Mouse (Mus musculus): ENCODE data around the gene Pafah1b3. TPM values are rescaled to one million over a fixed set of nuclear protein-coding genes. Genes with fewer than 3 reads are reported as not detected.

Pafah1b3 gene
- polyA plus RNA-seq, 1 experiment from 2014 or later, result 173 TPM

- H3K4me1 ChIP-seq (replicated peaks), result peaks cover 41% of the 10 kb centered on the region
- H3K9ac ChIP-seq, result peak within 1 kb of the TSS; percentile 88
- ATAC-seq, result peak; percentile 85
- H3K36me3 ChIP-seq, result peaks cover 1% of the 10 kb centered on the region; the same call in 1 of the 2 replicates
- H3K4me3 ChIP-seq (replicated peaks), result peak within 1 kb of the TSS; percentile 74
- H3K27ac ChIP-seq, result peak within 1 kb of the TSS; percentile 98
- no peaks in the 10 kb centered on the region for H3K9me3 ChIP-seq
- peak within 1 kb of the TSS; percentile 90 for H3K4me2 ChIP-seq (replicated peaks)
- no peaks in the 10 kb centered on the region for H3K27me3 ChIP-seq (replicated peaks)
- under 1% methylated on average over 72 of the region's 81 CpGs for WGBS
Measured at GRCm38 (mm10) chr7:25250141-25250972, 47.4 kb downstream of the Pafah1b3 start, which contains the start of gene Erf. TSS of gene Erf (minus strand) at chr7:25250761.

GRCm38 (mm10) chr7:25249314-25250140, 48.3 kb downstream of the Pafah1b3 start:
- no peaks in the 10 kb centered on the region for H3K27me3 ChIP-seq (replicated peaks)
- H3K9me3 ChIP-seq, result no peaks in the 10 kb centered on the region
- peak overlapping the region; percentile 88 for H3K9ac ChIP-seq
- under 1% methylated on average over 38 of the region's 73 CpGs for WGBS
- H3K4me3 ChIP-seq (replicated peaks), result peak overlapping the region; percentile 74
- peak; percentile 73 for ATAC-seq
- peaks cover 45% of the 10 kb centered on the region for H3K4me1 ChIP-seq (replicated peaks)
- H3K4me2 ChIP-seq (replicated peaks), result peak overlapping the region; percentile 90
- peak overlapping the region; percentile 98 for H3K27ac ChIP-seq
- peaks cover 9% of the 10 kb centered on the region for H3K36me3 ChIP-seq

- peak; percentile 29 for ATAC-seq
- H3K9ac ChIP-seq, result peak overlapping the region; percentile 88
- peak overlapping the region; percentile 74 for H3K4me3 ChIP-seq (replicated peaks)
- peak overlapping the region; percentile 90 for H3K4me2 ChIP-seq (replicated peaks)
- no peaks in the 10 kb centered on the region for H3K9me3 ChIP-seq
- no peaks in the 10 kb centered on the region for H3K27me3 ChIP-seq (replicated peaks)
- peaks cover 45% of the 10 kb centered on the region for H3K4me1 ChIP-seq (replicated peaks)
- H3K27ac ChIP-seq, result peak overlapping the region; percentile 98
- under 1% methylated on average over 25 of the region's 25 CpGs for WGBS
- H3K36me3 ChIP-seq, result peaks cover 12% of the 10 kb centered on the region
Measured at GRCm38 (mm10) chr7:25248846-25249313, 48.9 kb downstream of the Pafah1b3 start.

- no peak for ATAC-seq
Measured at GRCm38 (mm10) chr7:25248018-25248647, 49.7 kb downstream of the Pafah1b3 start.

GRCm38 (mm10) chr7:25247498-25247897, 50.3 kb downstream of the Pafah1b3 start:
- Histone ChIP-seq H3K27me3 (replicated peaks) (no peaks in the 10 kb centered on the region), H3K9ac (peak overlapping the region; percentile 88), H3K27ac (peak overlapping the region; percentile 98), H3K9me3 (no peaks in the 10 kb centered on the region), H3K36me3 (peaks cover 12% of the 10 kb centered on the region), H3K4me3 (replicated peaks) (peak overlapping the region; percentile 74), H3K4me1 (replicated peaks) (peaks cover 44% of the 10 kb centered on the region), H3K4me2 (replicated peaks) (peak overlapping the region; percentile 90)
- no peak for ATAC-seq
- 12% methylated on average over 3 of the region's 3 CpGs for WGBS

More at GRCm38 (mm10) chr7:25248018-25248647, 49.7 kb downstream of the Pafah1b3 start:
- peaks cover 45% of the 10 kb centered on the region for H3K4me1 ChIP-seq (replicated peaks)
- WGBS, result 2% methylated on average over 18 of the region's 18 CpGs
- peak overlapping the region; percentile 98 for H3K27ac ChIP-seq
- H3K9ac ChIP-seq, result peak overlapping the region; percentile 88
- peaks cover 12% of the 10 kb centered on the region for H3K36me3 ChIP-seq
- H3K4me2 ChIP-seq (replicated peaks), result peak overlapping the region; percentile 90
- no peaks in the 10 kb centered on the region for H3K9me3 ChIP-seq
- no peaks in the 10 kb centered on the region for H3K27me3 ChIP-seq (replicated peaks)
- peak overlapping the region; percentile 74 for H3K4me3 ChIP-seq (replicated peaks)

- peak overlapping the region; percentile 74 for H3K4me3 ChIP-seq (replicated peaks)
- H3K36me3 ChIP-seq, result peaks cover 12% of the 10 kb centered on the region
- no peak for ATAC-seq
- peak overlapping the region; percentile 98 for H3K27ac ChIP-seq
- peaks cover 40% of the 10 kb centered on the region for H3K4me1 ChIP-seq (replicated peaks)
- H3K4me2 ChIP-seq (replicated peaks), result peak overlapping the region; percentile 90
- H3K27me3 ChIP-seq (replicated peaks), result no peaks in the 10 kb centered on the region
- no peaks in the 10 kb centered on the region for H3K9me3 ChIP-seq
- 34% methylated on average over 4 of the region's 4 CpGs for WGBS
- peak overlapping the region; percentile 88 for H3K9ac ChIP-seq
Measured at GRCm38 (mm10) chr7:25246759-25247137, 51.0 kb downstream of the Pafah1b3 start.

- Histone ChIP-seq H3K4me2 (replicated peaks) (peak overlapping the region; percentile 90), H3K4me3 (replicated peaks) (peak overlapping the region; percentile 74; the same call in 1 of the 2 replicates), H3K4me1 (replicated peaks) (peaks cover 41% of the 10 kb centered on the region), H3K9ac (peak overlapping the region; percentile 15; the same call in 1 of the 2 replicates), H3K27ac (peak overlapping the region; percentile 98; the same call in 1 of the 2 replicates), H3K9me3 (no peaks in the 10 kb centered on the region), H3K27me3 (replicated peaks) (no peaks in the 10 kb centered on the region), H3K36me3 (peaks cover 12% of the 10 kb centered on the region)
- 52% methylated on average over 20 of the region's 20 CpGs for WGBS
- ATAC-seq, result no peak
Measured at GRCm38 (mm10) chr7:25246079-25246758, 51.6 kb downstream of the Pafah1b3 start.

Other genes with a start within 250 kb of the Pafah1b3 start
- 3.3 and 3.7 TPM in 2 replicates for gene Grik5, start 225.6 kb downstream of the Pafah1b3 start, polyA plus RNA-seq (2015; fragmentation: Nextera tagmentation; extraction: Ambion mirVana)
- 24.7 and 25.3 TPM in 2 replicates for gene Zfp574, start 225.4 kb downstream of the Pafah1b3 start, polyA plus RNA-seq (2015; fragmentation: Nextera tagmentation; extraction: Ambion mirVana)
- gene Pou2f2, start 118.3 kb downstream of the Pafah1b3 start, polyA plus RNA-seq (2015; fragmentation: Nextera tagmentation; extraction: Ambion mirVana), result 1.8 TPM in 2 replicates
- gene Dedd2, start 77.4 kb downstream of the Pafah1b3 start, polyA plus RNA-seq (2015; fragmentation: Nextera tagmentation; extraction: Ambion mirVana), result 13.2 and 13.5 TPM in 2 replicates
- 2.6 and 2.8 TPM in 2 replicates for gene Zfp526, start 76.6 kb downstream of the Pafah1b3 start, polyA plus RNA-seq (2015; fragmentation: Nextera tagmentation; extraction: Ambion mirVana)
- 8.0 and 10.3 TPM in 2 replicates for gene Gsk3a, start 60.1 kb downstream of the Pafah1b3 start, polyA plus RNA-seq (2015; fragmentation: Nextera tagmentation; extraction: Ambion mirVana)
- gene Erf, start 47.2 kb downstream of the Pafah1b3 start, polyA plus RNA-seq (2015; fragmentation: Nextera tagmentation; extraction: Ambion mirVana), result 14.8 TPM in 2 replicates
- gene Cic, start 30.3 kb downstream of the Pafah1b3 start, polyA plus RNA-seq (2015; fragmentation: Nextera tagmentation; extraction: Ambion mirVana), result 26.1 and 26.6 TPM in 2 replicates
- gene Prr19, start 3.4 kb upstream of the Pafah1b3 start, polyA plus RNA-seq (2015; fragmentation: Nextera tagmentation; extraction: Ambion mirVana), result 0.41 and 0.71 TPM in 2 replicates
- 1.2 and 1.3 TPM in 2 replicates for gene Tmem145, start 8.1 kb upstream of the Pafah1b3 start, polyA plus RNA-seq (2015; fragmentation: Nextera tagmentation; extraction: Ambion mirVana)
- 8.1 and 9.2 TPM in 2 replicates for gene Megf8, start 19.2 kb upstream of the Pafah1b3 start, polyA plus RNA-seq (2015; fragmentation: Nextera tagmentation; extraction: Ambion mirVana)
- 0.47 and 0.63 TPM in 2 replicates for gene Cnfn, start 71.7 kb upstream of the Pafah1b3 start, polyA plus RNA-seq (2015; fragmentation: Nextera tagmentation; extraction: Ambion mirVana)
- gene Lipe, start 100.7 kb upstream of the Pafah1b3 start, polyA plus RNA-seq (2015; fragmentation: Nextera tagmentation; extraction: Ambion mirVana), result 7.0 and 8.8 TPM in 2 replicates
- gene Cxcl17, start 114.9 kb upstream of the Pafah1b3 start, polyA plus RNA-seq (2015; fragmentation: Nextera tagmentation; extraction: Ambion mirVana), result 0.45 TPM in 1 of 2 replicates, not detected in the other
- 31.4 and 32.3 TPM in 2 replicates for gene Ceacam1, start 179.6 kb upstream of the Pafah1b3 start, polyA plus RNA-seq (2015; fragmentation: Nextera tagmentation; extraction: Ambion mirVana)
- gene Ceacam2, start 241.9 kb upstream of the Pafah1b3 start, polyA plus RNA-seq (2015; fragmentation: Nextera tagmentation; extraction: Ambion mirVana), result 0.10 and 0.18 TPM in 2 replicates

All from intestine, embryonic 15.5 days (tissue).